ENCODE assay signal across 18 mouse cellular contexts in genomic region chr3:100242230-100242629, GRCm38 (mm10).
DNase-seq lines count a peak whose midpoint lies in the region; TF ChIP-seq lines count a peak whose summit lies in the region.
"Had no signal": no experiment of that assay in that cellular context is flagged by ENCODE, and none has a peak within 500 bp of the region (broad histone marks: within the 10 kb centered on the region; RNA-seq: fewer than 3 reads in every experiment).

No protein-coding gene starts in this region.

- no peak for TF ChIP-seq CTCF in heart, adult 2 months (IDR thresholded peaks at IDR 0.05)
- no peak for TF ChIP-seq CTCF in lung, adult 2 months (IDR thresholded peaks at IDR 0.05; ENCODE audit: insufficient read depth, low read length)

- H3K79me2 ChIP-seq in heart, adult 2 months (replicated peaks; ENCODE audit: control insufficient read depth, insufficient read depth, low read length), result no peaks in the 10 kb centered on the region

- TF ChIP-seq POLR2A in heart, adult 2 months (IDR thresholded peaks at IDR 0.05; ENCODE audit: insufficient read depth, low read depth, low read length), result no peak
- no peak for TF ChIP-seq POLR2A in lung, adult 2 months (IDR thresholded peaks at IDR 0.05; ENCODE audit: borderline replicate concordance, extremely low read depth, low read depth, low read length)

- no peak overlapping the region for H3K27ac ChIP-seq in heart, adult 2 months
- H3K27ac ChIP-seq: embryonic facial prominence, embryonic 10.5 days; forebrain, embryonic 13.5 days; hindbrain, embryonic 13.5 days had no signal

- H3K4me3 ChIP-seq in heart, adult 2 months, result no peak overlapping the region
- no peak overlapping the region for H3K4me3 ChIP-seq in lung, adult 2 months (replicated peaks; ENCODE audit: extremely low read depth, low read depth, low read length)
- H3K4me3 ChIP-seq: embryonic facial prominence, embryonic 10.5 days; forebrain, embryonic 13.5 days; hindbrain, embryonic 13.5 days had no signal

- H3K36me3 ChIP-seq in heart, adult 2 months (ENCODE audit: control insufficient read depth, insufficient read depth, low read length), result no peaks in the 10 kb centered on the region
- H3K36me3 ChIP-seq: embryonic facial prominence, embryonic 10.5 days; hindbrain, embryonic 13.5 days had no signal

- H3K4me1 ChIP-seq in heart, adult 2 months (ENCODE audit: control insufficient read depth, insufficient read depth, low read length), result no peaks in the 10 kb centered on the region
- H3K4me1 ChIP-seq in lung, adult 2 months (ENCODE audit: control insufficient read depth, insufficient read depth, low read length), result no peaks in the 10 kb centered on the region
- H3K4me1 ChIP-seq: forebrain, embryonic 13.5 days; hindbrain, embryonic 13.5 days had no signal

- peak; percentile 3 for DNase-seq in heart, postnatal 25 days (ENCODE audit: low spot score)
- DNase-seq in heart, adult 2 months, result no peak
- DNase-seq in kidney, postnatal 10 days, result peak; percentile 67
- no peak for DNase-seq in kidney, adult 8-10 months
- peak; percentile 12 for DNase-seq in lung, postnatal 25 days (ENCODE audit: low spot score)
- DNase-seq in lung, adult 2 months, result no peak
- DNase-seq: adrenal gland, adult 2 months; adrenal gland, postnatal 36 days; cerebellum, adult 2 months; cerebellum, postnatal 10 days; forebrain, postnatal 0 days; gastrocnemius, postnatal 14 days; heart, postnatal 10 days had no signal

- no peaks in the 10 kb centered on the region for H3K27me3 ChIP-seq in heart, adult 2 months (ENCODE audit: control insufficient read depth, insufficient read depth, low read length)
- H3K27me3 ChIP-seq: CH12.LX; forebrain, embryonic 13.5 days; hindbrain, embryonic 13.5 days; Patski had no signal

- 69% methylated on average over 4 of the region's 4 CpGs for WGBS in heart, adult 2 months
- 76% methylated on average over 4 of the region's 4 CpGs for WGBS in lung, adult 2 months

- intact Hi-C loops in heart, postnatal 25 days (cut with DNase I), result no loop called here
- intact Hi-C loops in heart, adult 2 months (cut with DNase I), result no loop called here

- TF ChIP-seq EP300 in heart, adult 2 months (IDR thresholded peaks at IDR 0.05; ENCODE audit: insufficient read depth, low read depth, low read length), result no peak

- no peak overlapping the region for H3K9ac ChIP-seq in heart, adult 2 months (ENCODE audit: low read depth, low read length)
- H3K9ac ChIP-seq: forebrain, embryonic 13.5 days; forebrain, postnatal 0 days; hindbrain, embryonic 13.5 days had no signal

Comparison
In these comparisons a context has a peak if more than half of its experiments do, and no peak if none do; other contexts are left out.
1. DNase-seq: peak in heart, postnatal 25 days (single experiment), kidney, postnatal 10 days (single experiment) and lung, postnatal 25 days (single experiment); none in heart, adult 2 months (0 of 2), kidney, adult 8-10 months (0 of 2) and lung, adult 2 months (single experiment).